38 mouse cellular contexts compared by ENCODE assay signal in the genomic region with DNA sequence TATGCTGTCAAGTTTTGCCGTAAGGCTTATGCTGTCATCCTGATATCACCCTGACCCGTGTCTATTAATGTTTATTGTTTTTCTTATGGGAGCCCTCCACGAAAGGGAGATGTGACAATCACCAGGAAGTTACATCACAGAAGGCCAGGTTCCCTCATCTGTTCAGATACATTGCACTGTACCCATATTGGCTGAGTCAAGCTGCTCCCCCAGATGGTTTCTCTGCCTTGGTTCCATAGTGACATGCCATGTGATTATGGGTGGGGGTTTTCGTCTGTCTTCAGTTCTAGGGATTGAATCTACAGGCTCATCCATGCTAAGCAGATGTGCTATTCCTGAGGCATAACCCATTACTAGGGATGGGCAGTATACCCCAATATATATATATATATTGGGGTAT. TPM values are rescaled to one million over a fixed set of nuclear protein-coding genes. Genes with fewer than 3 reads are reported as not detected.
"Had no signal": no experiment of that assay in that cellular context is flagged by ENCODE, and none has a peak within 500 bp of the region (broad histone marks: within the 10 kb centered on the region; RNA-seq: fewer than 3 reads in every experiment).

No protein-coding gene starts in this region.

- H3K27me3 ChIP-seq: forebrain, embryonic 15.5 days had no signal

- H3K36me3 ChIP-seq: embryonic facial prominence, embryonic 10.5 days; embryonic facial prominence, embryonic 12.5 days; embryonic facial prominence, embryonic 13.5 days; embryonic facial prominence, embryonic 15.5 days; forebrain, embryonic 10.5 days; forebrain, embryonic 12.5 days; forebrain, embryonic 15.5 days had no signal

- H3K27ac ChIP-seq: embryonic facial prominence, embryonic 10.5 days; embryonic facial prominence, embryonic 12.5 days; embryonic facial prominence, embryonic 13.5 days; embryonic facial prominence, embryonic 15.5 days; forebrain, embryonic 10.5 days; forebrain, embryonic 12.5 days; forebrain, embryonic 13.5 days; forebrain, embryonic 15.5 days; gastrocnemius, adult 2 months had no signal

- H3K4me3 ChIP-seq: embryonic facial prominence, embryonic 10.5 days; embryonic facial prominence, embryonic 12.5 days; embryonic facial prominence, embryonic 13.5 days; embryonic facial prominence, embryonic 15.5 days; erythroblast, embryonic 14.5 days; forebrain, embryonic 10.5 days; forebrain, embryonic 12.5 days; forebrain, embryonic 13.5 days; forebrain, embryonic 15.5 days; gastrocnemius, adult 2 months had no signal

- DNase-seq: cerebellum, adult 18-20 months; cerebellum, adult 2 months; cerebellum, adult 8-10 months; cerebellum, adult 9-10 months; cerebellum, adult 9-11 months; cerebellum, postnatal 10 days; cerebellum, postnatal 14 days; cerebellum, postnatal 25 days; cerebellum, postnatal 36 days; embryo, embryonic 11 days; forebrain, postnatal 0 days; gastrocnemius, adult 2 months; gastrocnemius, postnatal 10 days; gastrocnemius, postnatal 14 days; gastrocnemius, postnatal 25 days; gastrocnemius, postnatal 36 days had no signal

RNA-seq across cellular contexts. Expression of a gene that starts 34.8 kb away (rescaled TPM):
- total RNA-seq: common myeloid progenitor, adult 5-6 weeks; forebrain, postnatal 0 days; gastrocnemius, adult 18-20 months; gastrocnemius, adult 2 months; gastrocnemius, adult 8-10 months; gastrocnemius, postnatal 10 days; gastrocnemius, postnatal 14 days; gastrocnemius, postnatal 25 days; gastrocnemius, postnatal 36 days; gastrocnemius, postnatal 4 days; granulocyte monocyte progenitor cell, adult 5-6 weeks had no signal
- polyA plus RNA-seq: cerebellum, adult 2 months; cortical plate, adult 2 months; embryonic facial prominence, embryonic 10.5 days; embryonic facial prominence, embryonic 11.5 days; embryonic facial prominence, embryonic 12.5 days; embryonic facial prominence, embryonic 13.5 days; embryonic facial prominence, embryonic 14.5 days; embryonic facial prominence, embryonic 15.5 days; erythroblast, embryonic 14.5 days; forebrain, embryonic 10.5 days; forebrain, embryonic 11.5 days; forebrain, embryonic 12.5 days; forebrain, embryonic 13.5 days; forebrain, embryonic 14.5 days; forebrain, embryonic 15.5 days; forebrain, embryonic 16.5 days; forebrain, postnatal 0 days; frontal cortex, adult 2 months; gonadal fat pad, adult 2 months had no signal
